Mouse (Mus musculus): ENCODE results near the gene Bcl6b. TPM values are rescaled to one million over a fixed set of nuclear protein-coding genes. Genes with fewer than 3 reads are reported as not detected.
A peak's percentile ranks its signal among the peaks of the same experiment; 100 is the strongest.

Gene Bcl6b
- polyA plus RNA-seq, 1 experiment from 2014 or later, result 7.5 TPM

GRCm38 (mm10) chr11:70227126-70227525 lies 2.5 kb downstream of the Bcl6b start:
- Histone ChIP-seq H3K9me3 (replicated peaks) (no peaks in the 10 kb centered on the region), H3K4me3 (peak overlapping the region; percentile 46), H3K4me1 (peaks cover 53% of the 10 kb centered on the region), H3K36me3 (no peaks in the 10 kb centered on the region), H3K27me3 (ENCODE audit: low read depth, poor library complexity, severe bottlenecking) (peaks cover 81% of the 10 kb centered on the region), H3K27ac (peak overlapping the region; percentile 28; the same call in 1 of the 2 replicates)
- no peak for DNase-seq (ENCODE audit: low spot score)
- 28% methylated on average over 5 of the region's 5 CpGs for WGBS

- peak; percentile 49 for DNase-seq (ENCODE audit: low spot score)
- H3K27ac ChIP-seq, result peak overlapping the region; percentile 28; the same call in 1 of the 2 replicates
- peak overlapping the region; percentile 46 for H3K4me3 ChIP-seq
These were observed 3.1 kb downstream of the Bcl6b start for GRCm38 (mm10) chr11:70226602-70226890.

GRCm38 (mm10) chr11:70225798-70226601 lies 3.6 kb downstream of the Bcl6b start:
- Histone ChIP-seq H3K4me1 (peaks cover 59% of the 10 kb centered on the region), H3K4me3 (peak overlapping the region; percentile 46), H3K27ac (peak overlapping the region; percentile 28; the same call in 1 of the 2 replicates), H3K9me3 (replicated peaks) (no peaks in the 10 kb centered on the region), H3K36me3 (no peaks in the 10 kb centered on the region), H3K27me3 (ENCODE audit: low read depth, poor library complexity, severe bottlenecking) (peaks cover 83% of the 10 kb centered on the region)
- peak; percentile 46 for DNase-seq (ENCODE audit: low spot score)
- WGBS, result 14% methylated on average over 27 of the region's 27 CpGs

More at GRCm38 (mm10) chr11:70226602-70226890, 3.1 kb downstream of the Bcl6b start:
- H3K27me3 ChIP-seq (ENCODE audit: low read depth, poor library complexity, severe bottlenecking), result peaks cover 83% of the 10 kb centered on the region
- peaks cover 54% of the 10 kb centered on the region for H3K4me1 ChIP-seq
- H3K36me3 ChIP-seq, result no peaks in the 10 kb centered on the region
- WGBS, result 5% methylated on average over 18 of the region's 18 CpGs
- no peaks in the 10 kb centered on the region for H3K9me3 ChIP-seq (replicated peaks)

GRCm38 (mm10) chr11:70223724-70224123 lies 5.9 kb downstream of the Bcl6b start:
- Histone ChIP-seq H3K9me3 (replicated peaks) (no peaks in the 10 kb centered on the region), H3K27ac (no peak overlapping the region), H3K4me1 (peaks cover 58% of the 10 kb centered on the region), H3K27me3 (ENCODE audit: low read depth, poor library complexity, severe bottlenecking) (peaks cover 69% of the 10 kb centered on the region), H3K36me3 (peaks cover under 1% of the 10 kb centered on the region; the same call in 1 of the 2 replicates), H3K4me3 (no peak overlapping the region)
- DNase-seq (ENCODE audit: low spot score), result no peak
- whole genome bisulfite sequencing, result 86% methylated on average over 9 of the region's 9 CpGs

- Histone ChIP-seq H3K4me1 (peaks cover 50% of the 10 kb centered on the region), H3K4me3 (peak overlapping the region; percentile 62), H3K36me3 (peaks cover 18% of the 10 kb centered on the region), H3K27ac (peak overlapping the region; percentile 88), H3K27me3 (ENCODE audit: low read depth, poor library complexity, severe bottlenecking) (peaks cover 69% of the 10 kb centered on the region), H3K9me3 (replicated peaks) (no peaks in the 10 kb centered on the region)
- no peak for DNase-seq (ENCODE audit: low spot score)
- 12% methylated on average over 14 of the region's 14 CpGs for WGBS
These were observed 7.7 kb downstream of the Bcl6b start for GRCm38 (mm10) chr11:70221603-70222500.

GRCm38 (mm10) chr11:70220731-70221602 lies 8.6 kb downstream of the Bcl6b start, which contains the start of gene Slc16a13:
Gene Slc16a13, minus strand, starts transcription at chr11:70221064.
- Histone ChIP-seq H3K9me3 (replicated peaks) (no peaks in the 10 kb centered on the region), H3K36me3 (peaks cover 20% of the 10 kb centered on the region), H3K4me3 (peak within 1 kb of the TSS; percentile 62), H3K27me3 (ENCODE audit: low read depth, poor library complexity, severe bottlenecking) (peaks cover 69% of the 10 kb centered on the region), H3K27ac (peak within 1 kb of the TSS; percentile 88), H3K4me1 (peaks cover 41% of the 10 kb centered on the region)
- WGBS, result under 1% methylated on average over 28 of the region's 28 CpGs
- peak; percentile 92 for DNase-seq (ENCODE audit: low spot score)

GRCm38 (mm10) chr11:70220323-70220722 lies 9.3 kb downstream of the Bcl6b start:
- 3% methylated on average over 24 of the region's 24 CpGs for WGBS
- no peak for DNase-seq (ENCODE audit: low spot score)
- H3K27me3 ChIP-seq (ENCODE audit: low read depth, poor library complexity, severe bottlenecking), result peaks cover 69% of the 10 kb centered on the region
- H3K4me3 ChIP-seq, result peak overlapping the region; percentile 62
- H3K36me3 ChIP-seq, result peaks cover 20% of the 10 kb centered on the region
- H3K27ac ChIP-seq, result peak overlapping the region; percentile 88
- no peaks in the 10 kb centered on the region for H3K9me3 ChIP-seq (replicated peaks)
- H3K4me1 ChIP-seq, result peaks cover 43% of the 10 kb centered on the region

- H3K27ac ChIP-seq, result peak overlapping the region; percentile 88
These were observed 9.7 kb downstream of the Bcl6b start for GRCm38 (mm10) chr11:70219873-70220272.

GRCm38 (mm10) chr11:70218741-70219470 lies 10.7 kb downstream of the Bcl6b start:
- H3K27ac ChIP-seq, result 0 out of 2 replicates have a peak overlapping the region, but pooled peaks have one; percentile 2
- no peak for DNase-seq (ENCODE audit: low spot score)
- peaks cover 20% of the 10 kb centered on the region for H3K36me3 ChIP-seq
- no peak overlapping the region for H3K4me3 ChIP-seq
- peaks cover 57% of the 10 kb centered on the region for H3K4me1 ChIP-seq
- H3K27me3 ChIP-seq (ENCODE audit: low read depth, poor library complexity, severe bottlenecking), result peaks cover 69% of the 10 kb centered on the region
- H3K9me3 ChIP-seq (replicated peaks), result no peaks in the 10 kb centered on the region
- WGBS, result 89% methylated on average over 15 of the region's 15 CpGs

More at GRCm38 (mm10) chr11:70219873-70220272, 9.7 kb downstream of the Bcl6b start:
- Histone ChIP-seq H3K36me3 (peaks cover 20% of the 10 kb centered on the region), H3K27me3 (ENCODE audit: low read depth, poor library complexity, severe bottlenecking) (peaks cover 69% of the 10 kb centered on the region), H3K9me3 (replicated peaks) (no peaks in the 10 kb centered on the region), H3K4me1 (peaks cover 48% of the 10 kb centered on the region), H3K4me3 (peak overlapping the region; percentile 62)
- DNase-seq (ENCODE audit: low spot score), result no peak
- 63% methylated on average over 7 of the region's 7 CpGs for WGBS

GRCm38 (mm10) chr11:70218039-70218438 lies 11.6 kb downstream of the Bcl6b start:
- Histone ChIP-seq H3K27ac (no peak overlapping the region), H3K4me3 (no peak overlapping the region), H3K36me3 (peaks cover 20% of the 10 kb centered on the region), H3K27me3 (ENCODE audit: low read depth, poor library complexity, severe bottlenecking) (peaks cover 71% of the 10 kb centered on the region), H3K9me3 (replicated peaks) (no peaks in the 10 kb centered on the region), H3K4me1 (peaks cover 62% of the 10 kb centered on the region)
- no peak for DNase-seq (ENCODE audit: low spot score)
- 88% methylated on average over 4 of the region's 4 CpGs for WGBS

- peaks cover 48% of the 10 kb centered on the region for H3K4me1 ChIP-seq
- peaks cover 78% of the 10 kb centered on the region for H3K27me3 ChIP-seq (ENCODE audit: low read depth, poor library complexity, severe bottlenecking)
- 60% methylated on average over 3 of the region's 3 CpGs for WGBS
- no peak for DNase-seq (ENCODE audit: low spot score)
- no peaks in the 10 kb centered on the region for H3K9me3 ChIP-seq (replicated peaks)
- no peak overlapping the region for H3K4me3 ChIP-seq
- no peak overlapping the region for H3K27ac ChIP-seq
- peaks cover 20% of the 10 kb centered on the region for H3K36me3 ChIP-seq
These were observed 13.5 kb downstream of the Bcl6b start for GRCm38 (mm10) chr11:70216103-70216502.

Measured in limb, embryonic 10.5 days (tissue).